Mouse (Mus musculus): ENCODE measurements around the gene Galc.

DNA sequence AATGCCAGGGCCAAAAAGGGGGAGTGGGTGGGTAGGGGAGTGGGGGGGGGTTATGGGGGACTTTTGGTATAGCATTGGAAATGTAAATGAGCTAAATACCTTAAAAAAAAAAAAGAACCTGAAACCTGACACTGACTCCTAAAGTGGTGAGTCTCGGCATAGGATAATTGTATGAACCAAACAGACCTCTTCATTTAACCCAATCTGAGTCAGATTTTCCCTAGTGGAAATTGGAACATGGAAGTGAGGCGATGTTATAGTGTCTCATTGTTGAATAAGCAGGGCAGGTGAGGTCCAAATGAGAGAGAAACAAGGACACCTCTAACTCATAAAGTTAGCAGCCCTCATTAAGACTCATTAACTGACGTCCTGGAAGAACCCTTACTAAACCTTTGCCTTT, 25.2 kb upstream of the Galc start:
- TF ChIP-seq CTCF (IDR thresholded peaks at IDR 0.05; ENCODE audit: low read depth, low read length): no peak
- no peak for TF ChIP-seq POLR2A (IDR thresholded peaks at IDR 0.05; ENCODE audit: extremely low read depth, insufficient read depth, low read length)
